Mouse (Mus musculus) lung, embryonic 14.5 days (tissue): ENCODE measurements around the gene Zfp36l2. TPM values are rescaled to one million over a fixed set of nuclear protein-coding genes. Genes with fewer than 3 reads are reported as not detected.
"Not testable (repeated sequence)": the region's sequence is repeated elsewhere in the genome, so short reads cannot be mapped to it uniquely, and the experiment has no call there.

ENCODE experiments used
- ATAC-seq: fragments of 200-750 bp; cut with Nextera tagmentation; 2 replicates; pipeline ENCODE4 v1.8.0; 2017; ENCODE audit warnings: mild to moderate bottlenecking, moderate TSS enrichment, moderate library complexity; ENCODE audit not compliant: insufficient read depth
- DNase-seq: peaks from one replicate; pipeline ENCODE4 v3.0.0-alpha.2; 2015
- H3K27ac ChIP-seq: fragments of 300-500 bp; sonication (generic); 2 replicates; pipeline ENCODE4 v1.5.1; 2014; ENCODE audit warnings: low read depth, mild to moderate bottlenecking, moderate library complexity
- H3K27me3 ChIP-seq: fragments of 300-500 bp; sonication (generic); 2 replicates; pipeline ENCODE4 v1.6.1; 2014; ENCODE audit warnings: low read length, control low read depth; ENCODE audit not compliant: insufficient read depth
- H3K36me3 ChIP-seq: fragments of 300-500 bp; sonication (generic); 2 replicates; pipeline ENCODE4 v1.6.1; 2014; ENCODE audit warnings: control low read depth; ENCODE audit not compliant: insufficient read depth
- H3K4me1 ChIP-seq: fragments of 300-500 bp; sonication (generic); 2 replicates; pipeline ENCODE4 v1.6.1; 2014; ENCODE audit warnings: antibody characterized with exemption, control low read depth; ENCODE audit not compliant: insufficient read depth
- H3K4me2 ChIP-seq: fragments of 300-500 bp; sonication (generic); 2 replicates; pipeline ENCODE4 v1.6.1; 2014; ENCODE audit warnings: mild to moderate bottlenecking
- H3K4me3 ChIP-seq: fragments of 300-500 bp; sonication (generic); 2 replicates; pipeline ENCODE4 v1.5.1; 2014; ENCODE audit warnings: low read depth, low read length
- H3K9ac ChIP-seq: fragments of 300-500 bp; sonication (generic); 2 replicates; pipeline ENCODE4 v1.6.1; 2014
- H3K9me3 ChIP-seq: fragments of 300-500 bp; sonication (generic); 2 replicates; pipeline ENCODE4 v1.6.1; 2016; ENCODE audit warnings: low read depth, low read length, control low read depth
- CTCF ChIP-seq: IDR thresholded peaks from 2 replicates; pipeline ENCODE4 v1.5.1; 2016; ENCODE audit warnings: antibody characterized with exemption, low read depth
- WGBS: fragments of 180-500 bp; shearing (Covaris S2); extraction: QIAGEN DNeasy Blood & Tissue Kit; methylation state at CpG from one replicate; pipeline ENCODE4 v1.1.7; 2014; 5-methylcytosine and 5-hydroxymethylcytosine counted together
- polyA plus RNA-seq: library from polyadenylated mRNA; unstranded; fragments of >200 nt; fragmentation: Nextera tagmentation; extraction: Ambion mirVana; gene quantifications from 2 replicates; pipeline ENCODE4 v1.2.1, GENCODE M21; 2014

The Zfp36l2 gene
- polyA plus RNA-seq, result 20.8 and 21.9 TPM in 2 replicates

DNA sequence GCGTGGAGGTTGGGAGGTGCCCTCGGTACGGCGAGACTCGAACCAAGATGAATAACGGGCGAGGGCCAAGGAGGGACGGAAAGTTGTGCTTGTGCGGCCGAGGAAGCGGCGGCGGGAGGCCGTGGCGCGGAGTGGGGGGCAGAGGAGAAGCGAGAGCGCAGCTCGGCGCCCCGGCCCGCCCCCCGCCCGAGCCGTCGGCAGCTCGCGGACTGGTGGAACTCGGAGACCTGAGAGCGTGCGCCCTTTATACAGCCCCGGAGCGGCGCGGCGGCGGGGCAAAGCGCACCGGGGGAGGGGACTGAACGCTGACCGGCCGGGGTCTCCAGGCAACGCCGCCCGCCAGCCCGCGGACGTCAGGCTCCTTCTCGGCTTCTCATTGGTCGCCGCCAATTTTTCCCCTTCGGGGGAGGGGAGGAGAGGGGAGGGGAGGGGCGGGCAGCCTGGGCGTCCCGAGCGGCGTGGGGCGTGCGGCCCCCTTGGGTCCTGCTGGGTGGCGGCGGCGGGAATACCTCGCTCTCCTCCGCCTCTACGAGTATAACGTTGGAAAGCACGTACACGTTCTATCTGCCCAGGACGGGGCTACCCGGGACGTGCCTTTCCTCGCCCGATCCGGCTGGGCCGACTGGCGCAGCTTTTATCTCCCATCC lies at the start of gene Zfp36l2:
Gene Zfp36l2 (minus strand): TSS at position 221 of the 647 bp plus-strand sequence.
- Histone ChIP-seq H3K4me3 (peak within 1 kb of the TSS; percentile 93), H3K4me1 (peaks cover 16% of the 10 kb centered on the region), H3K9ac (peak within 1 kb of the TSS; percentile 98), H3K27ac (peak within 1 kb of the TSS; percentile 99), H3K36me3 (peaks cover 35% of the 10 kb centered on the region), H3K9me3 (no peaks in the 10 kb centered on the region), H3K27me3 (no peaks in the 10 kb centered on the region), H3K4me2 (peak within 1 kb of the TSS; percentile 96)
- WGBS, result under 1% methylated on average over 61 of the region's 76 CpGs
- ATAC-seq (peak; percentile 90), DNase-seq (peak; percentile 98)
- no peak for TF ChIP-seq CTCF

DNA sequence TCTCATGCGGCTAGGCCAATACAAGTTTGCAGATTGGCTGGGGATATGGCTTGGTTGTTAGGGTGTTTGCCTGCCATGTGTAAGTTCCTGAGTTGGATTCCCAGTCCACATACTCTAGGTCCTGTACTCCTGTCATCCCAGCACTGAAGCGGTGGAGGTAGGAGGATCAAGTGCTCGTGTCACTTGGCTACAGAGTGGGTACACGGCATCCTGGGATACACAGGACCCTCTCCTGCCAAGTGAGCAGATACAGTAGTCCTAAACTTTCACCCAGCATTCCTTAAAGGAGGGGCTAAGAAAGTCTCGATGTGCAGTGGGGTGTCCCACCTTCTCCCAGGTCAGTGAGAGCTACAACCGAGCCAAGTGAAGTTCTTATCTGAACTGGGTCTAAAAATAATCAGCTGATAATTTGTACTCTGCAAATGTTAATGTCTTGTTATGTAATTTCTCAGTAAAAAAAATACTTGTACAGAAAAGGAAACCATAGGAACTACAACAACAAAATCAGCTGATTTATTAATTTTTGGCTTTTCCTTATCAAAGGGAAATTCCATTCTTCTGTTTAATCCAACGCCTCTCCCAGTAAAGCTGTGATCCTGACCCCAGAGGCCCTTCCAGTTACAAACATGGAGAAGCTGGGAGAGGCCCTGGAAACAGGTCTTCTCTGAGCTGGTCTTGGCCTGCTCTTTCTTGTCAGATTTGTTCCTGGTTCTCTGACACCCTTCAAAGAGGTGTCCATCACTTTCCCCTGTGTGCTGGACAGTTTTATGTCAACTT lies 49.2 kb upstream of the Zfp36l2 start:
- DNase-seq (peak; percentile 44), ATAC-seq (no peak)
- TF ChIP-seq CTCF, result no peak
- no peak overlapping the region; the same call in 1 of the 2 replicates for H3K27ac ChIP-seq
- no peak overlapping the region for H3K4me3 ChIP-seq
- no peaks in the 10 kb centered on the region for H3K27me3 ChIP-seq
- no peaks in the 10 kb centered on the region for H3K9me3 ChIP-seq
- no peak overlapping the region for H3K9ac ChIP-seq
- no peaks in the 10 kb centered on the region for H3K4me1 ChIP-seq
- H3K4me2 ChIP-seq, result no peak overlapping the region
- no peaks in the 10 kb centered on the region for H3K36me3 ChIP-seq
- 56% methylated on average over 7 of the region's 7 CpGs for WGBS

DNA sequence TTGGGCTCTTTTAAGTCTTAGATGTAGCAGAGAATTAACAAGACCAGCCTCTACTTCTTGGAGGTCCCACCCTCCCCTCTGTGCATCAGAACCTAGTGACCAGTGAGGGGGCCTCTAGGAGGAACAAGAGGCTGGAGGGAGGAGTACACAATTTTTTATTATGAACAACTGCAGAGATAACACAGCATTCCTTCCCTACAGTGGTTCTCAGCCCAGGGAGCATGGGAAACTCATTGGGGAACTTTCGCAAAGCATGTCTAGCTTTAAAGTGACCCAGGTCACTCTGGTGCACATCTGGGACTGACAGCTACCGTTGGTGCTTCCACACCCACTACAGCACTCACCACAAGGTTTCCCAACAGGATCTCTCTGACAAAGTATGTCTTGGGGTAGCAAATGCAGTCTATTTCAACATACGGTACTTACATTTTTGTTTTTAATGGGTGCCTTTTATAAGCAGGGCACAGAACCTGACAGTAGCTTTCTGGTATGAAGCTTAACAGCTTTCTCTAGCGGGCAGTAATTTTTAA lies 47.7 kb upstream of the Zfp36l2 start:
- no peak for TF ChIP-seq CTCF
- H3K9me3 ChIP-seq, result no peaks in the 10 kb centered on the region
- no peak for ATAC-seq
- no peak overlapping the region for H3K4me3 ChIP-seq
- no peaks in the 10 kb centered on the region for H3K4me1 ChIP-seq
- DNase-seq, result no peak
- no peak overlapping the region for H3K27ac ChIP-seq
- 62% methylated on average over 4 of the region's 4 CpGs for WGBS
- H3K9ac ChIP-seq, result no peak overlapping the region
- H3K36me3 ChIP-seq, result no peaks in the 10 kb centered on the region
- H3K4me2 ChIP-seq, result no peak overlapping the region
- H3K27me3 ChIP-seq, result no peaks in the 10 kb centered on the region

DNA sequence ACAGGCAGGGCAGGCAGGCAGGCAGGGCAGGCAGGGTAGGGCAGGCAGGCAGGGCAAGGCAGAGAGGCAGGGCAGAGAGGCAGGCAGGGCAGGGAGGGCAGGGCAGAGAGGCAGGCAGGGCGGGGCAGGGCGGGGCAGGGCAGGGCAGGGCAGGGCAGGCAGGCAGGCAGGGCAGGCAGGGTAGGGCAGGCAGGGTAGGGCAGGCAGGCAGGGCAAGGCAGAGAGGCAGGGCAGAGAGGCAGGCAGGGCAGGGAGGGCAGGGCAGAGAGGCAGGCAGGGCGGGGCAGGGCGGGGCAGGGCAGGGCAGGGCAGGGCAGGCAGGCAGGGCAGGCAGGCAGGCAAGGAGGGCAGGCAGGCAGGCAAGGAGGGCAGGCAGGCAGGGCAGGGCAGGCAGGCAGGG lies 47.0 kb upstream of the Zfp36l2 start:
- WGBS, result 100% methylated on average over 2 of the region's 4 CpGs
- not testable (repeated sequence) for H3K27me3 ChIP-seq, H3K27ac ChIP-seq, H3K4me3 ChIP-seq, H3K4me2 ChIP-seq, H3K9me3 ChIP-seq, DNase-seq, H3K9ac ChIP-seq, H3K4me1 ChIP-seq, H3K36me3 ChIP-seq
- ATAC-seq, result 0 out of 2 replicates have a peak, but pooled peaks have one; percentile 35

DNA sequence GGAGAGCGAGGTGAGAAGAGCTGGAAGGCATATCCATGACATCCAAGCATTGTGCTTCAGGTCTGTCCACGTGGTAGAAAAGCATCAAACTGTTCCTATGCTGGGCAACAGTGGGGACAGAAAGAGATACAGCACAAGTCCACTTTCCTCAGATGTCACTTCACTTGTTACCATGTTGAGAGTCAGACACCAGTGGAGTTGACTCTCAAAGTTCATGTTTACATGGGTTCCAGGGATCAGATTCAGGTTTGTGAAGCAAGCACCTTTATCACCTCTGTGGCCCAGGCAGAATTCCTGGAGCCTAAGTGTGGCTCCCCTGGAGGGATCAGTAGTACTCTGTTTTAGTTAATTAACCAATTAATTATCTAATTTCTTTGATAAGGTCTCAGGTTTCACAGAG lies 46.0 kb upstream of the Zfp36l2 start:
- H3K4me3 ChIP-seq, result no peak overlapping the region
- 78% methylated on average over 2 of the region's 2 CpGs for WGBS
- no peak for TF ChIP-seq CTCF

DNA sequence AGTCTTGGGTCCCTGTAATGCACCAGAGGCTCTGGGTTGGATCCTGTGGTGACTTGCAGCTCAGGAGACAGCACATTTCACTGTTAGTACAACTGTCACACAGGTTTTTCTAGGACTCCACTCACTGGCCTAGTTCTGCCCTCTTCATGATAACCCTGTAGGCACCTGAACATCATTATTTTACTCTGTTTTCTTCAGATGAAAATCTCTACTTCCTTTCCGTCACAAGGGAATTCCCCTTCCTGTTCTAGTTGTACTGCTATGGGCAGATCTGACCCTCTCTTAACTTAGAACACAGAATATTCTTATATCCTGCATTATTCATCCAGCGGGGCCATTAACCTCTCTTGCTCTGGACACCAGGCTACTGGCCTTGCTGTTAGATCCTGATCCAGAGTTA lies 43.6 kb upstream of the Zfp36l2 start:
- TF ChIP-seq CTCF, result no peak
- WGBS, result 79% methylated on average over 2 of the region's 2 CpGs

More for the DNA sequence above, 46.0 kb upstream of the Zfp36l2 start:
- Histone ChIP-seq H3K4me2 (no peak overlapping the region), H3K4me1 (no peaks in the 10 kb centered on the region), H3K36me3 (peaks cover 7% of the 10 kb centered on the region; the same call in 1 of the 2 replicates), H3K9me3 (no peaks in the 10 kb centered on the region), H3K27me3 (no peaks in the 10 kb centered on the region), H3K9ac (no peak overlapping the region), H3K27ac (no peak overlapping the region)
- ATAC-seq, result no peak
- no peak for DNase-seq

DNA sequence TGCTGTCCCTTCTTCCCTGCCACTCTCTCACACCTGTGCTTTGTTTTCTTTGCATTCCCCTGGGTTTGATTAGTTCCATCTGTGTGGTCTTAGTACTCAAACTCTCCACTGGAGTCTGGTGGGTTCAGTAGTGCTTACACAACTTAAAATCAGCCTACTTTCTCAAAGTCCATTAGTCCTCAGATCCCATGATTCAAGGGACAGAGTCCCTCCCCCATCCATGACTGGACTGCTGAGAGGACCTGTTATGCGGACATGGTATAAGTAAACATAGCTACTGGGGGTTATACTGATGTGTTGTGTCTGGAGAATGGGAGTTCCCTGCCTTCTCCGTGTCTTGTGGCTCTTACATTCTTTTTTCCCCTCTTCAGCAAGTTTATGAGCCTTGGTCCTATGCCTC lies 40.5 kb upstream of the Zfp36l2 start:
- WGBS, result 50% methylated on average over 2 of the region's 2 CpGs
- Histone ChIP-seq H3K4me1 (no peaks in the 10 kb centered on the region), H3K4me2 (no peak overlapping the region), H3K27ac (no peak overlapping the region), H3K36me3 (peaks cover 39% of the 10 kb centered on the region), H3K4me3 (no peak overlapping the region), H3K9me3 (no peaks in the 10 kb centered on the region), H3K9ac (no peak overlapping the region), H3K27me3 (no peaks in the 10 kb centered on the region)
- DNase-seq (no peak), ATAC-seq (no peak)
- no peak for TF ChIP-seq CTCF

More for the DNA sequence above, 43.6 kb upstream of the Zfp36l2 start:
- Histone ChIP-seq H3K36me3 (peaks cover 23% of the 10 kb centered on the region), H3K9me3 (no peaks in the 10 kb centered on the region), H3K27me3 (no peaks in the 10 kb centered on the region), H3K27ac (no peak overlapping the region), H3K4me1 (no peaks in the 10 kb centered on the region), H3K4me2 (no peak overlapping the region), H3K9ac (no peak overlapping the region), H3K4me3 (no peak overlapping the region)
- DNase-seq (no peak), ATAC-seq (no peak)
